Mouse (Mus musculus): ENCODE measurements around the gene Ccpg1.

Gene Ccpg1

DNA sequence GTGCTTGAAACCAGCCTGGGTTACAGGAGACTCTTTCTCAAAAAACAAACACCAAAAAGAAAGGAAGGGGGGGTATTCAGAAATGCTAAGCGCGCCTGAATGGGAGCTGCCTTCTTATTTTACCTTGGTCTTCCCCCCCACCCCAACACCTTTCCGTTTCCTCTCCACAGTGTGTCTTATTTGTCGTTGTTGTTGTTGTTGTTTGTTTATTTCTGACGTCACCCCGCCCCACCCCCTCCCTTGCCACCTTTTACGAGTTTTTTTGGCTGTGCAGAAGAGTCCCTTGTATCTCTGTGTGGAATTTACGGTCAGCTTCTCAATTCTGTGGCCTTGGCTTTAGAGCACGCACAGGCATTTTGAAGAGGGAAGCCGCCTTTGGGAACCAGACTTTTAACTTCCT, 60.5 kb downstream of the Ccpg1 start:
- DNase-seq (ENCODE audit: low spot score in 2 of 2), result no peak

DNA sequence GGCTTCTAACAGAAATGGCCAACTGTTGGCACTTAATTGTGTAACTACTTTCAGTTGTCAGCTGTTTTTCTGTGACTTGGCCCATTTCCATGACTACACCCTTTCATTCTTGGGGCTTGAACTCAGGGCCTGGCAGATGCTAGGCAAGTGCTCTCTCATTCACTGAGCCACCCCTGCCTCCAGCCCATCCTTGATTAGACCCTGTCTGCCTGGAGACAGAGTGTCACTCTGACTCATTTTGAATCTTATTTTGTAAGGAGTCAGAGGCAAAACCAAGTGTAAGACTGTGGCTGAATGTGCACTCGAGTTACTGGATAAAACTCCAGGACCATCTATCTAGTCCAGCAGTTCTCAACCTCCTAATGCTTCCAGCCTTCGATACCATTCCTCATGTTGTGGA, 62.7 kb downstream of the Ccpg1 start:
- DNase-seq (ENCODE audit: low spot score in 2 of 2), result no peak

DNA sequence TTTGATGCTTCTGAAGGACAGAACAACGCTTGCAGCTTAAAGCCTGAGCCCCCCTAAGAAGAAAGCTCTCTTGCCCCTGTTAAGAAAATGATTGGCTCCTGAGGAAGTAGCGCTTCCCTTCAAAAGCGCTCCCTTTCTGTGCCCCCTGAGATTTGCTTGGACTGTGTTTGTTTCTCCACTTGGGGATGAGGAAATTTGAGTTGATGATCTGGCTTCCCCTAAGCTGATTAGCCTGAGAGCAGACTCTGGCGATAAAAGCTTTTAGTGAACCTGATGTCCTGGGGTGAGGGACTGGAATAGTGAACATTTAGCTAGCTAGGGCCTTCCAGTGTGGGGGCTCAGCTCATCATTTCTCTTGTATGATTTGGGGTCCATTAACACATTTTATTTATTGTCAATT, 63.7 kb downstream of the Ccpg1 start:
- no peak for DNase-seq (ENCODE audit: low spot score in 2 of 2)

DNA sequence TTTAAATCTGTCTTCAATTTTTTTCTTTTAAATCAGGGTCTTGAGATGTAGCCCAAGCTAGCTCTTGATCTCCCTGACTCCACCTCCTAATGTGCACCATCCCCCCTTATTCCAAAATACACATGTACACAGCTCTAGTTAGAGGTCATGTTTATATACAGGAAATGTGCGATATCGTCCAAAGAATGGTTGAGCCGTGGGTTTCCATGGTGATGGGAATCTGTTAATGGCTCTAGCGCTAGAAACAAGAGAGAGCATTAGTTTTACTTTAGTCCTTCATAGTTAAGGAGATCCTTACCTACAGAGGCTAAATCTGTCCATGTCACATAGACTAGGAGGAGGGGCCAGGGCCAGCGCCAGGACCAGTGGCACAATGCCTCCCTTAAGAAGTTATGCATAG, 64.6 kb downstream of the Ccpg1 start:
- DNase-seq (ENCODE audit: low spot score in 2 of 2), result no peak

DNA sequence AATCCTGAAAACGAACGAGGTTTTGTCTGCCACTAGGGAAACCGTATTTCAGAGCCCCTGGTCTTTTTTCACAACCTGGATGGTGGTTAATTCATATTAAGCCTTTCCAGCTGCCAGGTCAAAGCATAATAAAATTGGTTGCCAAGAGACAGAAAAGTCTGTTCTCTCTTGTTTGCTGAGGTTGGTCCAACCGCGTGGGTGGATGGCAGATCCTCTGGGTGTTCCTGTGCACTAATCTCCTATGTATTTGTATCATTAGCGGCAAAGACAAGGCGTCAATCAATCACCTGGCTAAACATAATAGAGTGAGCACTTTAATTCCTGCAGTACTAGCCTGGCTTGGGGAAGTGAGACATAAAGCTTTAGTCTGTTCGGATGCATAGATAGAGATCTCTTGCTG, 65.4 kb downstream of the Ccpg1 start:
- no peak for DNase-seq (ENCODE audit: low spot score in 2 of 2)

DNA sequence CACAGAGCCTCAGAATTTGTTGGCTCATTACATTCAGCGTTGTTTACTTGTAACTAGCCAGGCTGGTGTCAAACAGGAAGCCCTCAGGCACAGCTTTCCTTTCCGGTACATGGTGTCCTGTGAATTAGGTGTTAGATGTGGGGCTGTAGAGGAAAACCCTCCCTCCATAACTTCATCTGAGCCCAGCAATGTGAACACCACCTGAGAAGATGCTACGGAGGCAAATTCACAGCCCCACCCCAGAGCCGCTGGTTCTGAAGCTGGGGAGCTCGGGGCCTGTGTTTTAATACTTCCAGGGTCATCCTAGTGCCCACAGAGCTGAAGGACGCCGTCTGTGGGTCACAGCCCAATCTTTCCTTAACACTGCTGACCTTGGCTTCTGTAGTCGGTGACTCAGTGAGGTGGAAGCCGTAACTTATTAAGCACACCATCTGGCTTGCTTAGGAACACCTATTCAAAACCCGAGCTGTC, 70.2 kb downstream of the Ccpg1 start:
- DNase-seq (ENCODE audit: low spot score in 2 of 2), result no peak

DNA sequence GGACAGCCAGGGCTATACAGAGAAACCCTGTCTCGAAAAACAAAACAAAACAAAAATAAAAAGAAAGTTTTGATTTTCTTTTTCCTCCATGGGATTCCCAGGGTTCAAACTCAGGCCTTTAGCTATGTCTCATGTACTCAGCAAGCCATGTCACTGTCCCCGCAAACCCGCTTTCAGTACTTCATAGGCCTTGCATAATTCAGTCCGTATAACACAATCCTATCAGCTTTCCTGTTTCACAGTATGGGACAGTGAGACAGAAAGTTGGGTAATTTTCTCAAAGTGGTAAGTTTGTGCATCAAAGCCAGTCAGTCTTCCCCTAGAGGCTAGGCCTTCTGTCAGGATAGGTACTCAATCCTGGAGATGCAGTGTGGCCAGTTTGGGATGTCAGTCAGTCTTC, 74.0 kb downstream of the Ccpg1 start:
- DNase-seq (ENCODE audit: low spot score in 2 of 2), result no peak

DNA sequence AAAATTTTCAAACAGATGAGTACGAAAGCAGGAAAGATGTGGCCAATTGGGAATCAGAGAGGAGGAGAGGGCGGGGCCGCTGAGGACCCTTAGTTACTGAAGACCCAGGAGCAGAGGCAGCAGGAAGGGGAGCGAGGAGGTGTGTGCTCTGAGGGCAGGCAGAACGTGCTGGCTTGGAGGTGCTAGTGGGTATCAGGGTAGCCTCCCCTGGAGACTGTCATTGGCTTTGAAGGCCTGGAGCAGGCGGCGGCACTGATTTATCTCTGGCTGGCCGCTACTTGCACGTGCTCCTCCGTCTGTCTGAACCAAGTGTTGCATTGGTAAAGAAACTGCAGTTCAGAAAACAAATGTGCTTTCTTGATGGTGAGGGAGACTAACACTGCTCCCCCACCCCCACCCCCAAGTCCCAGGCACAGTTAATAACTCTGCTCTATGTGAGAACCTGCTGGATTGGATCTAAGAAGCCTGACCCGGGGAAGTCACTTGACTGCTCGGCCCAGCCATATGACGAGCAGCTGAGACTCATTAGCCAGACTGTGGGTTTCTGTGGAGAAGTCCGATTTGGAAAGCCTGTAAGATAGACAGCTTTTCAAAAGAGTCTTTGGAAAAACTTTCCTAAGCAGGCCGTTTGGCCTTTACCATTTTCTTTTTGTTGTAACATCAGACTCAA, 78.5 kb downstream of the Ccpg1 start:
- no peak for DNase-seq (ENCODE audit: low spot score in 2 of 2)

Measured in spleen, postnatal 4 days (tissue).